Mouse (Mus musculus) thymus, adult 2 months (tissue): ENCODE data around the gene Fam174b.

Source experiments
- CTCF ChIP-seq: fragments of 200-500 bp; IDR thresholded peaks from 2 replicates; pipeline ENCODE4 v1.5.1; 2012; ENCODE audit warnings: mild to moderate bottlenecking, control low read depth, low read length, moderate library complexity, borderline replicate concordance; ENCODE audit not compliant: control insufficient read depth, poor library complexity, insufficient read depth; ENCODE audit errors: extremely low read depth
- POLR2A ChIP-seq: fragments of 200-500 bp; IDR thresholded peaks from 2 replicates; pipeline ENCODE4 v1.6.1; 2012; ENCODE audit warnings: mild to moderate bottlenecking, low read length, control low read depth, moderate library complexity; ENCODE audit not compliant: control insufficient read depth, poor library complexity, insufficient read depth; ENCODE audit errors: extremely low read depth

- TF ChIP-seq CTCF = no peak
- no peak for TF ChIP-seq POLR2A
Observed at GRCm38 (mm10) chr7:73813887-73814286, 73.8 kb downstream of the Fam174b start.
